Mouse (Mus musculus) spleen, postnatal 10 days (tissue): ENCODE results near the gene Kctd7.

Experiments
- DNase-seq, 2 experiments: peaks; one replicate each; pipeline ENCODE4 v3.0.0; 2021 to 2022; ENCODE audit warnings: low spot score in 2 of 2

The Kctd7 gene

GRCm38 (mm10) chr5:130143977-130144333, 706 bp upstream of the Kctd7 start:
- peak in 1 of 2 experiments; percentile 83 for DNase-seq

DNA sequence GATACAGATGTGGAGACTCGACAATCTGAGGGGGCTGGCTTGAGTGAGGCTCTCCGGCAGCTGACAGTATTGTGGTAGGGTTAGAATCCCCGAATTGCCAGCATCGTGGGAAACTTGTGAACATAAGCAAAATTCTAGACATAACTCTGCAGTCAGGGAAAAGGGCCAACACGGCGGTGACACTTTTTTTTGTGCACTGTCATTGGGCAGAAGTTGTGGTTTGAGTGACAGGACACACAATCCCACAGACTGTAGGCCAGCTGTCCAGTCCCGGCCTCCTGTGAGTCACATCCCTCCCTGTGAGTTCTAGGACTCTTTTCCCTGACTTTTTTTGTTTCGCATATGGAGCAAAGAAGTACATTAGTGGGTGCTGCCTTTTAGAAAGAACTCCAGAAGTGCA, 1.3 kb downstream of the Kctd7 start:
- DNase-seq: peak in 1 of 2 experiments; percentile 26

DNA sequence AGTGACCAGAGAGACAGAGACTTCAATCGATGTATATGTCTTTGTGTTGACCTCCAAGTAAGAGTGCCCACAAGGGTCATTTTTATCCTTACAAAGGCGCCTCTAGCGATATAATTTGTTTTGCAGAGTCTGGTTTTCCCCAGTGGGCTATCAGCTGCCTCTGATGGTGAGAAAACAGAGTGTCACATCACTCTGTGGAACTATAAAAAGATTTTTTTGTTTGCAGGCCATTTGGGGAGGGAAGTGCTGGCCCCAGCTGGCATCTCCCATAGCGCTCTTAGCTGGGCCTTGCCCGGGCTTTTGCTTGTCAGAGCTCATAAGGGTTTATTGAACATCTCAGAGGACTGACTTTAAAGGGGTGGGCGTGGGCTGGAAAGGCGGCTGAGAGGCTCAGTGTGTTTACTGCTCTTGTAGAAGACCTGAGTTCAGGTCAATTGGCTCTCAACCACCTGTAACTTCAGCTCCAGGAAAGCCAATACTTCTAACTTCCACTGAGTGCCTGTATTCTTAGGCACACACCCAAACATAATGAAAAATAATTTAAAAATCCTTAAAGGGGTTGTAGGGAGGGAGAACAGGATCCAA, 5.2 kb downstream of the Kctd7 start:
- no peak for DNase-seq

DNA sequence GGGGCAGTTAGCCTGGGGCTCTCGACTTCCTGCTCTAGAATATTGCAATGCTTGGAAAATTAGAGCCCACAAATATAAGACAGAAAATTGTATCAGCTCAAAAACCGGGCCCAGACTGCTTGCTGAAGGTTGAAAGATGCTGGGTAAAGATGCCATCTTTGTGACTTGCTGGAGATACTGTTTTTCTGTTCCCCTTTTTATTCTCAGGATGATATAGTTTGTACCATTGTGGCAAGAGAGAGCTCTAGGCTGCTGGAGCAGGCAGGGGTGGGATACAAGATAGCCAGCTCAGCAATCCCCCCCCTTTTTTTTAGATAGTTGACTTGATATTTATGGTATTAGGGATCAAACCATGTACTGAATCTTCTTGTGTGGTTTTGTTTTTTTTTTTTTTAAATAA, 9.6 kb downstream of the Kctd7 start:
- no peak for DNase-seq

GRCm38 (mm10) chr5:130158545-130158944, 13.9 kb downstream of the Kctd7 start:
- no peak for DNase-seq

GRCm38 (mm10) chr5:130159761-130160201, 15.1 kb downstream of the Kctd7 start:
- DNase-seq: no peak

DNA sequence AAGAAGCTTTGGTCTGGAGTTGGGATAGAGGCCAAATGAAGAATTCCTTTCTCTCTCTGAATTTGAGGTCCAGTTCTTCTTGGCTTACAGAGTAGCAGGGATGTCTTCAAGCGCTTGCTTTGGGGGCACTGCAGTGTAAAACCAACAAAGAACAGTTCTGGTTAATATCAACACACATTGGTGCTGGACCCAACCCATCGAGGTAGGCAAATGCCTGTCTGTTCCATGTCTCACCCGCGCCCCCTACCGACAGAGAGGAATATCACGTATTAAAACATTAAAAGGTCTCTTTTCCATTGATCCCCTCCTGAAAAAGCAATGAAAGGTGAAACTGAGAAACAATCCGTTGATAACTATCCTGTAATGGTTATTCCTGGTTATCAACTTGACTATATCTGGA, 19.0 kb downstream of the Kctd7 start:
- DNase-seq: peak; percentile 81 to 92

DNA sequence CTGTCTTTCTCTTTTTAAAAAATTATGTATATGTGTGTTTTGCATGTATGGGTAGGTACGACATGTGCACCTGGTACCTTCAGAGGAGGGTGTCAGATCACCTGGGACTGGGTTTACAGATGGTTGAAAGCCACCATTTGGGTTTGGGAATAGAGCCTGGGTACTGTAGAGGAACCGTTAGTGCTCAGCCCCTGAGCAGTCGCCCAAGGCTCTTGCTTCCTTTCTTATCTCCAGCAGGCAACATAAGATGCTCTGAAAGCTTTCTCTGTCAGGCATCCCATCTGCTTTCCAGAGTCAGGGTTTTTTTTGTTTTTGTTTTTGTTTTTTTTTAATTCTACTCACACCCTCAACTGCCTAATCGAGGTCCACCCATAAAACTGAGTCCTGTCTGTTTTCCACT, 20.6 kb downstream of the Kctd7 start:
- no peak for DNase-seq

DNA sequence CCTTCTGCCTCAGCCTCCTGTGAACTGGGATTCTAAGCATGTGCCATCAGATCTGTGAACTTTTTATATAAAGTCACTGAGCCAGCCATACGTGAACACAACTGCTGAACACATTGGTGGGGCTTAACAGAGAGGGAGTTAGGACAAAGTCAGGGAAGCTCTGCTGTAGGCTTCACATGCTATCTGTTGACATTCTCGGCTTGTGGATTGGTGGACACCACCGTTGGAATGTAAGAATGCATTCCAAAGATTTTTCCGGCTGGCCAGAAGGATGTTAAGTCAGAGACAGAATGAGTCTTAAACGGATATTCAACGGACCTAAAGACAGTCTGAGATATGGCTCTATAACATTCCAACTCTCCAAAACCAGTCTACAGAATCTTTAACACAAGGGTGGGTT, 24.4 kb downstream of the Kctd7 start:
- no peak for DNase-seq

DNA sequence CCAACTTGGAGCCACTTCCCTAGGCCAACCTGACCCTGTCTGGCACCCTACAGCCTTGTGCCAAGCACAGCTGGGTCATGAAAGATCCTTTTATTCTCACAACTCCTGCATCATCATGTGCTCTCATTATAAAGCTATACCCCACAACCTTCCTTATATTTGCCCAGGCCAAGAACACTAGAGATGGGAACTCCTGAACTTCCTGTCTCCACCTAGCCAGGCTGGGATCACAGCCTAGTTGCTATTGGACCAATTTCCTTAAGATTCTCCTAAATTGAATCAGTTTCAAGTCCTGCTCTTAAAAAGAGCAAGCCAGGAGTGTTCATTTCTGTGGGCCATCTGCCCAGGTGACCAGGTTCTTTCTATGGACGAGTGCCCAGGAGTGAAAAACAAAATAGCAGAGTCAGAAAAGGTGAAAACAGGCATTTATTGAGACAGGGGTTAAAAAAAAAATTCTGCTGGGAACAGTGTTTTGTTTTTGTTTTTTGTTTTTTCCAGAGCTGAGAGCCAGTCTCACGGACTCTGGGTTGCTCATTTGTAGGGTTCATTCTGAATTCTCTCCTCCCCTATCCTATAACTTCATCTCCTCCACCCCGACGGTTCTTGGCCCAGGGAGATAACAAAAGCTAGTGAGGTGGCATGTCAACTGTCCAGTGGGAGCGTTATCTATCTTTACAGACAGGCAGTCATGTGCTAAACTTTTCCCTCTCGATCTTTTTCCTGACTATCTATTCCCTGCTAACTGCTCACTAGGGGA, 26.2 kb downstream of the Kctd7 start:
- DNase-seq: peak; percentile 37 to 69

DNA sequence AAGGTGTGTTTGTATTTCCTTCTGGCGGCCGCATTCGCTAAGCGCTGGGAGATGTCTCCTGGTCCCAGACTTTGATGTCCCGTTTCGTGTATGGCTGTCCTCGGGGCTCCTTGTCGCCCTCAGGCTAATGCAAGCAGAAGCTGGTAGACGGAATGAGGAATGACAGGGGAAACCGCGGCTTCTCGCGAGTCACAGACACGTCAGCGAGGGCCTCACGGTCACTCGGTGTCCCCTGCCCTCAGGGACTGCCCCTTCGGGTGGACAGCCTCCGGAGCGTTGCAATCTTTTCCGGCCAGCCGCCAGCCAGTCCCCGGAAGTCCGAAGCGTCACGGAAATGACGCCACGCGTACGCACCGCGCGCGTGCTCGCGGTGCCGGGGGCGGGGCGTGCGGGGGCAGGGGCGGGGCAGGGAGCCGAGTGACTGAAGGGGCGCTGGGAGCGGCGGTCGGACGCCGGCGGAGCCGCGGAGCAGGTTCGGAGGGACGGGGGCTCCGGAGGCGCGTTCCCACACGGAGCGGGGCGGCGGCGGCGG, 26.8 kb downstream of the Kctd7 start, which contains the start of gene Rabgef1:
TSS of gene Rabgef1 (plus strand) at position 376 of the 532 bp plus-strand sequence.
- DNase-seq: peak; percentile 89 to 92

- peak; percentile 71 to 72 for DNase-seq
These were observed 27.4 kb downstream of the Kctd7 start for GRCm38 (mm10) chr5:130171956-130172601.

DNA sequence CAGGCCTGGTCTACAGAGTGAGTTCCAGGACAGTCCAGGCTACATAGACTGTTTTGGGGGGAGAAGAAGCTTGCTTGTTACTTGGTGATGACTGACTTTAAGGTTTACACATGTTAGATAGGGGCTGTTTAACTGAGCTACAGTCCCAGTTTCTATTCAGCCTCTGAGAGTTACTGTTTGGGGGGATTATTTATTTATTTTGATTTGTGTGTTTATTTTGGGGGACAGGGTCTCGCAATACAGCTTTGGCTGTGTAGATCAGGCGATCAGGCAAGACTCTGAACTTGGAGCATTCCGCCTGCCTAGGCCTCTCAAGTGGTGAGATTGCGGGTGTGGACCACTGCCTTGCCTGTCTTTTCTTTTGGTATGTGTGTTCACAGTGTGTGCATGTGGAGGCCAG, 28.4 kb downstream of the Kctd7 start:
- no peak for DNase-seq

DNA sequence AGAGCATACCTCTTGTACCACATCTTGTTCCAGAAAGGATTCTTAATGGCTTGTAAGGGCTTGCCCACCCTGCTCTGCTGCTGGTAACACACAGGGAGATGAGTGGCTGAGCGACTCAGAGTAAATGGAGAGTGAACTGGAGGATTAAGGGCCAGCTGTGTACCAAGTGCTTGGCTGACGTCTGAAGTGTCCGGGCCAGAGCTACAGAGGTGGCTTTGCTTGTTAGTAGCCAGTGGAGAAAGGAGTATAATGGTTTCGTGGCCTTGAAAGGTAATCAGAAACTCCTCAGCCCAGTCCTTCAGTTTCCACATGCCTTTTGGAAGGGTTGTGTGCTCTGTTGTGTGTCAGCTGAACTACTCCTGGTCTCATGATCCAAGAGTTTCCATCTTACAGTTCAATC, 33.2 kb downstream of the Kctd7 start:
- no peak for DNase-seq

DNA sequence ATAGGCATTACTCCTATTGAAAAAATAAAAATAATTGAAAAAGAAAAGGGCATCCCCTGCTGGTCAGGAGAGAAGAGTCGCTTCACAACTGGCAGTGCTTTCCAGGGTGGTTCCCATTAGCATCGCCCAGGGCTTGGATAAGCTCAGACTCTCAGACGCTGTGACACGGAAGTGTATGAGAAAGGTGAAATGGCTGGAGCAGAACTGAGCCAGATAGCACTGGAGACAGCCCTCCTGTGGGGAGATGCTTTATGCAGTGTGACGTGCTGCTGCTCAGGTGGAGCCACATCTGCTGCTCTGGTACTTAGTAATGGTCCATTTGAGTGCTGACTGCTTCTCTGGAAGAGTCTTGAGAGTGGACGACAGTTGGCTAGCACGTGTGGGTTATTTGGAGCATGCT, 35.7 kb downstream of the Kctd7 start:
- no peak for DNase-seq

- no peak for DNase-seq
These were observed 37.3 kb downstream of the Kctd7 start for GRCm38 (mm10) chr5:130181740-130182540.

- no peak for DNase-seq
These were observed 37.8 kb downstream of the Kctd7 start for GRCm38 (mm10) chr5:130182541-130182821.

DNA sequence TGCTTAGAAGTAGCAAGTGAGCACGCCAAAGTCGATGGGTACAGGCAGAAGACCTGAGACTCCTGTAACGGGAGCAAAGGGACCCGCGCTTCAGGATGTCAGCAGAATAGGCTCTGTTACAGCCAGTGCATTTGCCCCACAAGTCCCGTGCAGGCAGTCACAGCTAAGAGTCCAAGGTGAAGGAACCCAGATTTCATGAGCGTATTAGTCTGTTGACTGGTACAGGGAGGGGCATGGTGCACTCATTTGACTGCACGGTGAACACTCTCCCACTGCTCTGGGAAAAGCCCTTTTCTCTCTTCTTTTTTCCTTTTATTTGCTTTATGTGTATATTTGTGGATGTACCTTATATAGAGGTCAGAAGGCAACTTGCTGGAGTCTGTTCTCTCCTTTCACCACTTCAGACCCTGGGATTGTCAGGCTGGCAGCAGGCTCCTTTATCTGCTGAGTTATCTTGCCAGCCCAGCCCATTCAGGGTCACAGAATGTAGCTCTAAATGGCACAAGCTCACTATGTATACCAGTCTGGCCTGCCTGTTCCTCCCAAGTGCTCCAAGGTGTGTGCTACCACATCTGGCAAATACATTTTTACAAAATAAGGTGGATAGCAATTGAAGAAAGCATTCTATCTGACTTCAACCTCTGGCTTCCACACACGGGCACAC, 39.7 kb downstream of the Kctd7 start:
- no peak for DNase-seq

DNA sequence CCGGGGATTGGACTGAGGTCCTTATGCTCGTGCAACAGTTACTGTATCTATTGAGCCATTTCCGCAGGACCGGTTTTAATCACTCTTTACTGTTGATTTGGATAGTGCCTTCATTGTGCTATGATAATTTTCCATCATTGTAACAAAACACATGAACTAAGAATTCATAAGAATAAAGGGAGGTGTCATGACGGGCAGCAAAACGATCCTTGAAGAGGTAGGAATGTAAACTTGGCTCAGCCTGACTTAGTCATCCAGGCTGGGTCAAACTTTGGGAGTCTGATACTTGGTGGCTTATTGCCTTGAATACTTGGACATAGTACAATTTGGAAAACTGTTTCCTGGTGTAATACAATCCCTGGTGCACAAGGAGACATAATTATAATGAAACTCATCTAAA, 40.7 kb downstream of the Kctd7 start:
- DNase-seq: no peak

DNA sequence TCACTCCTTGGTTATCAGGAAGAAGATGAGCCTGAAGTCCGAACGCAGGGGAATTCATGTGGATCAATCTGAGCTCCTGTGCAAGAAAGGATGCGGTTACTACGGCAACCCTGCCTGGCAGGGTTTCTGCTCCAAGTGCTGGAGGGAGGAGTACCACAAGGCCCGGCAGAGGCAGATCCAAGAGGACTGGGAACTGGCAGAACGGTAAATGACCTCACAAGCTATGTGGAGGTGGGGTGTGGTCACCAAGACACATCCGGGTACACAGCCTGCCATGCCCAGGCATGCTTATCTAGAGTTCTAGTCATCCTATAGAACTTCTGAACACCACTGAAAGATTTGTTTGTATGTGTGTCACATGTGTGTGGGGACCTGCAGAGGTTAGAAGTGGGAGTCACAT, 42.7 kb downstream of the Kctd7 start:
- no peak for DNase-seq

DNA sequence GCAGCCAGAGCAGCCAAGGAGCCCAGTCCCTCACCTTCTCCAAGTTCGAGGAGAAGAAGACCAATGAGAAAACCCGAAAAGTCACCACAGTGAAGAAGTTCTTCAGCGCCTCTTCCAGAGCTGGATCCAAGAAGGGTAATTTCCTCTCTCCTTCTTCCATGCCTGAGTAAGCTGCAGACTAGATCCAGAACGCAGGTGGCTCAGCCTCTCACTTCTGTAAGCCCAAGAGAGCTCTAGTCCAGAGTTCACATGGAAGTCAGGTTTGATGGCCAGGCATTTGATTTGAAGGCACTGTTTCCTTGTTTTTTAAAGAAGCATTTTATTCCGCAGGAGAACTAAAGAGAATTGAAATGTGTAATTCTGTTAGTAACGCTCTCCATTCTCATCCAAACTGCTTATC, 46.2 kb downstream of the Kctd7 start:
- DNase-seq: no peak

DNA sequence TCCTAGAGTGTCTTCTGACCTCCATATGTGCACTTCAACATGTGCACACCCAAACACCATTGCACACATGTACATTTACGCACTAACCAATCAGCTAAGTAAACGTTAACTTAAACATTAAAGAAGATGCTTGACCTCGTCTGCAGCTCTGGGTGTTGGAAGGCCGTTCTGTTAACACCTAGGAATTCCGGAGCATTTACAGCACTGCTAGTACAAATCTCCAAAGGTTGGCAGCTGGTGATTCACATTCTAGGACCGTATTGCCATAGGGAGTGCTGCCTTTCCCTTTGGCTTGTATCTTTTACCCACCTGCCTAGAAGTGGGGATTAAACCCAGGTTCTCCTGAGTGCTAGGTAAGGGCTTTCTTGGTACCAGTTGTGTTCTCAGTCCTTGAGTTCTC, 47.2 kb downstream of the Kctd7 start:
- no peak for DNase-seq
